Mouse (Mus musculus) embryonic facial prominence, embryonic 15.5 days (tissue): ENCODE data around the gene Trip4. TPM values are rescaled to one million over a fixed set of nuclear protein-coding genes. Genes with fewer than 3 reads are reported as not detected.

Source experiments
- ATAC-seq: fragments of 200-750 bp; cut with Nextera tagmentation; 2 replicates; pipeline ENCODE4 v1.8.0; 2017; ENCODE audit warnings: low read depth, moderate TSS enrichment; ENCODE audit not compliant: insufficient number of reproducible peaks, low FRiP score, low TSS enrichment
- H3K27ac ChIP-seq: fragments of 300-500 bp; sonication (generic); replicated peaks from 2 replicates; pipeline ENCODE4 v1.5.1; 2015; ENCODE audit warnings: mild to moderate bottlenecking, inconsistent platforms
- H3K27me3 ChIP-seq: fragments of 300-500 bp; sonication (generic); 2 replicates; pipeline ENCODE4 v1.6.1; 2015; ENCODE audit warnings: inconsistent platforms
- H3K36me3 ChIP-seq: fragments of 300-500 bp; sonication (generic); 2 replicates; pipeline ENCODE4 v1.6.1; 2015; ENCODE audit warnings: mild to moderate bottlenecking, inconsistent platforms
- H3K4me1 ChIP-seq: fragments of 300-500 bp; sonication (generic); 2 replicates; pipeline ENCODE4 v1.6.1; 2015; ENCODE audit warnings: inconsistent platforms
- H3K4me2 ChIP-seq: fragments of 300-500 bp; sonication (generic); replicated peaks from 2 replicates; pipeline ENCODE4 v1.6.1; 2015; ENCODE audit warnings: mild to moderate bottlenecking, inconsistent platforms
- H3K4me3 ChIP-seq: fragments of 300-500 bp; sonication (generic); replicated peaks from 2 replicates; pipeline ENCODE4 v1.5.1; 2015; ENCODE audit warnings: mild to moderate bottlenecking, inconsistent platforms
- H3K9ac ChIP-seq: fragments of 300-500 bp; sonication (generic); 2 replicates; pipeline ENCODE4 v1.6.1; 2015; ENCODE audit warnings: inconsistent platforms
- H3K9me3 ChIP-seq: fragments of 300-500 bp; sonication (generic); replicated peaks from 2 replicates; pipeline ENCODE4 v1.6.1; 2016; ENCODE audit warnings: inconsistent platforms
- whole genome bisulfite sequencing: fragments of 180-500 bp; shearing (Covaris S2); methylation state at CpG from one replicate; pipeline ENCODE4 v1.1.7; 2015; 5-methylcytosine and 5-hydroxymethylcytosine counted together
- polyA plus RNA-seq: library from polyadenylated mRNA; unstranded; fragments of >200 nt; fragmentation: Nextera tagmentation; extraction: Ambion mirVana; gene quantifications from 2 replicates; pipeline ENCODE4 v1.2.1, GENCODE M21; 2015

Trip4 gene
- polyA plus RNA-seq, result 31.8 and 38.1 TPM in 2 replicates

DNA sequence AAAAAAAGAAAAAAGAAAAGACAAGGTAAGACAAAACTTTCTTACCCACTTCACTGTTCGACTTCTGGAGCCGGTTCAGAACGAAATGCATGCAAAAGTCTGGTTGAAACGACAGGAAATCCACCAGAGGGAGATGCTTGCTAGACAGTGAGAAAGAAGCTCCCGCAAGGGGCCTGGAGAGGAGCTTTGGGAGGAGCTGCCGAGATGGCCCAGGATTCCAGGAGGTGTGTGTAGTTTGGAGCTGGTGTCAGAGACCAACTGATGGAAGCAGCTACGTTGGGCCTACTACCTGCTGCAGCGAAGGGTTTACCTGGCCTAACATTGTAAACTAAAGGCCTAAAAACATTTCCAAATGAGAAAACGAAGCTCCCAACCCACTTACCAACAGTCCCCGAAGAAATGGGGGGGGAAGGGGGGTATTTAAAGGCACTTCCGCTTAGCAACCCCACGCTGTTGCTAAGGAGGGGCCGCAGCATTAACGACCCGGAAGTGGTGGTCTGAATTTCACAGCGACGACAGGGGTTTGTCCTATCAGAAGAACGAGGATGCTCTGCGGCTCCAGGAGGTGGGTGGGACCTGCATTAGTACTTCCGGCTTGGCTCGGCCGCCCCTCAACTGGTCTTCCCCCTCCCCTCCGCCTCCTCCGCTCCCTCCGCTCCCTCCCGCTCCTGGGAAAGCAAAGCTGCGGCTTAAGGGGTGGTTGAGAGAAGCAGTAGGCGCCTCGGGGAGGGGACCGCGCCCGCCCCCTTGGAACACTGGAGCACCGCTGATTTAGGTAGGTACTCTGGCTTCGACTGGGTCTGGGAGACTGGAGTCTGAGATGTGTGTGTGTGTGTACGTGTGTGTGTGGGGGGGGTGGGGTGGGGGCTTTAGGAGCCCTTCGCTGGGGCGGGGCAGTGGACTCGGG is at the start of gene Trip4, which contains the start of gene Csnk1g1:
Gene Trip4, minus strand, starts transcription at position 401 of the 907 bp plus-strand sequence.
Gene Csnk1g1, plus strand, starts transcription at position 531 of the 907 bp plus-strand sequence.
- peak; percentile 97 for ATAC-seq
- peak within 1 kb of the TSS; percentile 71 for H3K4me2 ChIP-seq
- H3K4me1 ChIP-seq, result peaks cover 10% of the 10 kb centered on the region; the same call in 1 of the 2 replicates
- H3K27ac ChIP-seq, result peak within 1 kb of the TSS; percentile 96
- peak within 1 kb of the TSS; percentile 74 for H3K9ac ChIP-seq
- no peaks in the 10 kb centered on the region for H3K9me3 ChIP-seq
- peaks cover 5% of the 10 kb centered on the region; the same call in 1 of the 2 replicates for H3K36me3 ChIP-seq
- H3K4me3 ChIP-seq, result peak within 1 kb of the TSS; percentile 83
- WGBS, result under 1% methylated on average over 38 of the region's 38 CpGs
- H3K27me3 ChIP-seq, result no peaks in the 10 kb centered on the region

DNA sequence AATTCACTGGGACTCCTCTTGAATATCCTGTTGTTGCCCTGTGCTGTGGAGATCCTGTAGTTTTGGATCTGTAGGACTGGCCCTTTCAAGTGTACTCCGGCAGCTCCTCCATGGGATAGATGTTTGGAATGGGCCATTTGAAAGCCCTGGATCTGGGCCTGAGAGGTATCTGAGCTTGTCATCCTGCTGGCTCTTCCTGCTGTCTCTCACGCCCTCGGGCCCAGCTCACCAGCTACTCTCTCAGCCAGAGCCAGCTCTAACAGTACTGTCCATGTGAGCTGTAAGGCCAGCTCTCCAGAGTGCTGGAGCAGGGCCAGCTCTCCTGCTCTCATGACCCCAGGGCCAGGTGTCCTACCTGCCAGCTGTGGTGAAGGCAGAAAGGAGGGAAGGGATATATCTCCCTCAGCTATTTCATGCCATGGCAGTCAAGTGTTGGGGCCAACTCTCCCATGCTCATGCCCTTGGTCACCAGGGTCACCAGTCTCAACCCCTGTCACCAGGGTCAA is 42.5 kb upstream of the Trip4 start:
- H3K4me1 ChIP-seq, result no peaks in the 10 kb centered on the region
- H3K4me3 ChIP-seq, result no peak overlapping the region
- H3K27me3 ChIP-seq, result no peaks in the 10 kb centered on the region
- H3K36me3 ChIP-seq, result peaks cover 13% of the 10 kb centered on the region; the same call in 1 of the 2 replicates
- no peak overlapping the region for H3K9ac ChIP-seq
- H3K4me2 ChIP-seq, result no peak overlapping the region
- H3K9me3 ChIP-seq, result no peaks in the 10 kb centered on the region
- 84% methylated on average over 3 of the region's 3 CpGs for WGBS
- no peak overlapping the region for H3K27ac ChIP-seq
- no peak for ATAC-seq

DNA sequence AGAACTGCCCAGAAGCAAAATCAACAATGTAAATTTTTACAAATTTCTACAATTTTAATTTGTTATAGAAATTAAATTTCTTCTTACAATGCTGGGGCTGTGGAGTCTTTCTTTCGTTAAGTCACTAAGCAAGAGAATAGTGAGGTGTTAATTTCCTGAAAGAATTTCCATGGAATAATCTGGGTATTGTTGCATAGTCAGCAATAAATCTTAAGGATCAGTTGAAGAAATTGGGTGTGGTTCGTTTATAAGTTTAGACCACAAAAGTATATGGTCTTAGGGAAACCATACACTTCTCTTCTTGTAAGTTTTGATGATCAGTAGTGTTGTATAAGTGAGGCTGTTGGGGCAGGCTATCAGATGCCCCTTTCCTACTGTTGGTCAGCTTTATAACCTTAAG is 29.0 kb upstream of the Trip4 start:
- Histone ChIP-seq H3K27me3 (no peaks in the 10 kb centered on the region), H3K9ac (no peak overlapping the region), H3K36me3 (no peaks in the 10 kb centered on the region), H3K4me1 (no peaks in the 10 kb centered on the region), H3K4me2 (no peak overlapping the region), H3K4me3 (no peak overlapping the region), H3K9me3 (no peaks in the 10 kb centered on the region), H3K27ac (no peak overlapping the region)
- ATAC-seq, result no peak
- 88% methylated on average over 2 of the region's 2 CpGs for WGBS

DNA sequence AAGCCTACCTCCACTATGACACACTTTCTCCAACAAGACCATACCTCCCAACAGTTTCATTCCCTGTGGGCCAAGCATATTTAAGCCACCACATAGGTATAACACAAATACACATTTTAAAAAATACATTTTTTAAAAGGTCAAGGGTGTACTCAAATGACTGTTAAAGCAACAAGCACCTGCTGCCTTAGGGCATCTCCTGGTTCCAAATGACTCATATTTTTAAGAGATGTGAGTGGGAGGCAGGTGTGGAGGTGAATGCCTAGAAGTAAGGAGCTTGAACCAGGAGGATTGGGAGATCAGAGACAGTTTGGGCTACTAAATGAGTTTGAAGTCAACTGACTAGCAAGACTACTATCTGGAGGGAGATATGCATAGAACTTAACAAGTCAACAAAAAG is 21.2 kb upstream of the Trip4 start:
- no peaks in the 10 kb centered on the region; the same call in 1 of the 2 replicates for H3K4me1 ChIP-seq
- no peaks in the 10 kb centered on the region for H3K27me3 ChIP-seq
- H3K27ac ChIP-seq, result no peak overlapping the region
- H3K4me2 ChIP-seq, result no peak overlapping the region
- ATAC-seq, result no peak
- no peaks in the 10 kb centered on the region for H3K36me3 ChIP-seq
- no peaks in the 10 kb centered on the region for H3K9me3 ChIP-seq
- H3K9ac ChIP-seq, result no peak overlapping the region
- H3K4me3 ChIP-seq, result no peak overlapping the region

DNA sequence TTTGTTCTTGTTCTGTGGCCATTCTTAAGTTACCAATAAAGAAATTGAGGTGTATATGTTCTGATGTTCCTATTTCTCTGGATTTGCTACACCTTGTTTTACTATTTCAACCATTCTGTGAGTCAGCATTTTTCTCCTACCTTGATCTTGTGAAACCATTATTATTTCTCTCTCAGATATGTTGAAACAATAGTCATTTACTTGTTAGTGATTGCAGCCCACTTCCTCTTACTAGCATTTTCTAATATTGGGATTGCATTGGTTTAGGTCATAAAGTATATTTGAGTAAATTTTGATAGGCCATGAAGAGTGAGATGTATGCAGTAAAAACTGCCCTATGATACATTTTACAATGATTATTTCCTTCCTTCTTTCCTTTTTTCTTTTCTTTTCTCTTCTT is 19.9 kb upstream of the Trip4 start:
- H3K9me3 ChIP-seq, result no peaks in the 10 kb centered on the region
- no peak overlapping the region for H3K4me2 ChIP-seq
- no peak for ATAC-seq
- H3K4me1 ChIP-seq, result no peaks in the 10 kb centered on the region; the same call in 1 of the 2 replicates
- H3K27me3 ChIP-seq, result no peaks in the 10 kb centered on the region
- H3K4me3 ChIP-seq, result no peak overlapping the region
- no peak overlapping the region for H3K27ac ChIP-seq
- no peak overlapping the region for H3K9ac ChIP-seq
- no peaks in the 10 kb centered on the region for H3K36me3 ChIP-seq

DNA sequence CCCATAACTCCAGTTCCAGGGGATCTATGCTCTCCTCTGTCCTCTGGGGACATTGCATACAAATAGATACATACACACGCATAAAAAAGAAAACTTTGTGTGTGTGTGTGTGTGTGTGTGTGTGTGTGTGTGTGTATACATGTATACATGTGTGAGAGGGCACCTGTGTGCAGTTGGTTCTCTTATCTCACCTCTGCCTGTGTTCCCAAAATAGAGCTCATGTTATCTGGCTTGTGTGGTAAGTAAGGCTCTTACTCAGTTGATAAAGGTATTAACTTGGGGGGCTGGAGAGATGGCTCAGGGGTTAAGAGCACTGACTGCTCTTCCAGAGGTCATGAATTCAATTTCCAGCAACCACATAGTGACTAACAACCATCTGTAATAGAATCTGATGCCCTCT is 8.4 kb upstream of the Trip4 start:
- no peaks in the 10 kb centered on the region for H3K36me3 ChIP-seq
- no peak for ATAC-seq
- H3K9me3 ChIP-seq, result no peaks in the 10 kb centered on the region
- no peaks in the 10 kb centered on the region for H3K27me3 ChIP-seq
- no peak overlapping the region for H3K9ac ChIP-seq
- WGBS, result 96% methylated on average over 1 of the region's 1 CpGs
- H3K4me1 ChIP-seq, result no peaks in the 10 kb centered on the region
- H3K4me2 ChIP-seq, result no peak overlapping the region
- H3K27ac ChIP-seq, result no peak overlapping the region
- no peak overlapping the region for H3K4me3 ChIP-seq

DNA sequence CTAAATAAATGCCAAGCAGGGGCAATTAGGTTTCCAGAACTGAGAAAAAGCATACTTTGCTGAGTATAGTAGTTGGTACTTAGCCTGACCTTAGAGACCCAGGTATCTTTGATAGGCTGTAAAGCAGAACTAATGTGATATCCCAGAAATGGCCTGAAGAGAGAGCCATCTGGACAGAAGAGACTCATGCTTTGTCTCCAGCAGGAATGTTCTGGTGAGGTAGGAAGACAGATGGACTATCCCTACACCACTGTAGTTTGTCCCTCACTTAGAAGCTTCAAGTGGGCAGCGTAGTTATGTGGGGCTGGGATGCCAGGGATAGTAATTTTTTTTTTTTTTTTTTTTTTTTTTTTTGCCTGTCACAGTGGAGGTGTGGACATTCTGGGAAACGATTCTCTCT is 5.4 kb upstream of the Trip4 start:
- WGBS, result 81% methylated on average over 2 of the region's 2 CpGs
- Histone ChIP-seq H3K9me3 (no peaks in the 10 kb centered on the region), H3K36me3 (no peaks in the 10 kb centered on the region), H3K4me2 (no peak overlapping the region), H3K27me3 (no peaks in the 10 kb centered on the region), H3K27ac (no peak overlapping the region), H3K4me3 (no peak overlapping the region), H3K9ac (no peak overlapping the region), H3K4me1 (peaks cover 4% of the 10 kb centered on the region; the same call in 1 of the 2 replicates)
- ATAC-seq, result no peak

DNA sequence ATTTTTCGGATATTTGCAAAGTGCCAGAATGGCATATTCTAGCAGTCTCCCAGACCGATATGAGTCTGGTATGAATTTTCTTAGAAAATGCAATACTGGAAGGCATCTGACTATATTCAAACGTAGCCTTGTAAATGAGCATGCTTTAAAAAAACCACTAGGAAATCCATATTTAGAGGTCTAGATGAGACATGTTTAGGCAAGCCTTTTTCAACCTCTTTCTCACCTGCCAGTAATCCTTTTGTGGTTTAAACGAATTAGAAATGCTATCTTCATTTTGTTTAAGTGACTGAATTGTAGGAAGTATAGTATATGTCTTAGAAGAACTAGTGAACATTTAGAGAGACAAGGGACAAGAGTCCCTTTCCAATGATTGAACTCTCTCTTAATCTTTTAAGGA is 1.2 kb upstream of the Trip4 start:
- peak overlapping the region; percentile 83 for H3K4me3 ChIP-seq
- peaks cover 10% of the 10 kb centered on the region; the same call in 1 of the 2 replicates for H3K4me1 ChIP-seq
- no peak for ATAC-seq
- peak overlapping the region; percentile 96 for H3K27ac ChIP-seq
- H3K27me3 ChIP-seq, result no peaks in the 10 kb centered on the region
- WGBS, result 3% methylated on average over 4 of the region's 4 CpGs
- H3K9ac ChIP-seq, result peak overlapping the region; percentile 74
- no peaks in the 10 kb centered on the region for H3K36me3 ChIP-seq
- peak overlapping the region; percentile 71 for H3K4me2 ChIP-seq
- no peaks in the 10 kb centered on the region for H3K9me3 ChIP-seq

DNA sequence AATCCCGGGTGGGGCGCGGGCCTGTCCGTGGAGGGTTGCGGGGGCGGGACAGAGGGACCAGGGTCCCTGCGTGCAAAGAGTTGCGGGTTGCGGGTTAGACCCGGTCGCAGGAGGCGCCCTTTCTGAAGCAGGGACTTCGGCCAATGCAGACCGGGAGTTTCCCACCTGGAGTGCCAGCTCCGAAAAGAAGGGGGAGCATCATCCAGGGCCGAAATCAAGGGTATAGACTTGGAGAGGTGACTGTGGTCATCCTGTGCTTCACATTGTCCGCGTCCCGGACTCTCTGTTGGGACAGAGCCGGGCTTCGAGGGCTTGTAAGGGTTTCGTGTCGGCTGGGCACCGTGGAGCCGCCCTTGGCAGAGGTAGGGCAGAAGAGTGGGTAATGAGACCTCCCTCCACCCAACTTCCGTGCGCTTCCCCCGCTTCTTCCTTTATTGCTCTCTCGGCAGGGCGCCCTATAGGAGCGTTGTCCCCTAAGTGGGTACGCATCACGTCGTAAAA is 757 bp upstream of the Trip4 start:
- Histone ChIP-seq H3K36me3 (peaks cover under 1% of the 10 kb centered on the region; the same call in 1 of the 2 replicates), H3K9me3 (no peaks in the 10 kb centered on the region), H3K4me2 (peak overlapping the region; percentile 71), H3K9ac (peak overlapping the region; percentile 74), H3K27me3 (no peaks in the 10 kb centered on the region), H3K27ac (peak overlapping the region; percentile 96), H3K4me3 (peak overlapping the region; percentile 83), H3K4me1 (peaks cover 10% of the 10 kb centered on the region; the same call in 1 of the 2 replicates)
- under 1% methylated on average over 34 of the region's 34 CpGs for WGBS
- no peak for ATAC-seq

DNA sequence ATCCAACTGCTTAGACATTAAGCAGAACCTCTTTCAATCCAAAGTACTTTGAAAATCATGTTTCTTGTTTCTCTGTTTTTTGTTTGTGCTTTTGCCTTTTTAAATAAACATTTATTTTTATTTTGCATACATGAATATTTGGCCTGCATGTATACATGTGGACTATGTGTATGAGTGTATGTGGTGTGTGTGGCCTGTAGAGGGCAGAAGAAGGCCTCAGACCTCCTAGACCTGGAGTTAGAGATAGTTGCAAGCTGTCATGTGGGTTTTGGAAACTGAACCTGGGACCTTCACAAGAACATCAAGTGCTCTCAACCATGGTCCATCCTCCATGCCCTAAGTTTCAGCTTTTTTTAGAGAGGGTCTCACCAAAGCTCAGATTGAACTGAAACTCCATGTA is 5.2 kb downstream of the Trip4 start:
- H3K36me3 ChIP-seq, result peaks cover 21% of the 10 kb centered on the region
- no peaks in the 10 kb centered on the region for H3K27me3 ChIP-seq
- H3K27ac ChIP-seq, result no peak overlapping the region
- H3K9ac ChIP-seq, result no peak overlapping the region
- ATAC-seq, result no peak
- H3K9me3 ChIP-seq, result no peaks in the 10 kb centered on the region
- H3K4me1 ChIP-seq, result 0 out of 2 replicates have a peak, but pooled peaks cover 6% of the 10 kb centered on the region
- H3K4me3 ChIP-seq, result no peak overlapping the region
- H3K4me2 ChIP-seq, result no peak overlapping the region

DNA sequence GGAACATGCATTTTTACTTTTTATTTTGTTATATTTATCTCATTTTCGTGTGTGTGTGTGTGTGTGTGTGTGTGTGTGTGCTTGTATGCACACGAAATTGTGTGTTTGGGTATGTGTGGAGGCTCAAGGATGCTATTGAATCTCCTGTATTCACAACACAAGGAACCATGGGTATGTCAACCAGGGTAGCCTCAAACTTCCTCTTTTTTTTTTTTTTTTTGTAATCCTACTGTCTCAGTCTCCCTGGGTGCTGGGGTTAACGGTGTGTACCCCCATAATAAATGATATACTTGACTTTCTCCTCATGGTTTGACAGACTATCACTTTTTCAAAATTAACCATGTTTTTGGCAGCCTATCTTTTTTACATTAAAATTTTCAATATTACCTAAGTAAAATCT is 5.7 kb downstream of the Trip4 start:
- Histone ChIP-seq H3K4me3 (no peak overlapping the region), H3K27me3 (no peaks in the 10 kb centered on the region), H3K9ac (no peak overlapping the region), H3K4me2 (no peak overlapping the region), H3K27ac (no peak overlapping the region), H3K36me3 (peaks cover 21% of the 10 kb centered on the region), H3K9me3 (no peaks in the 10 kb centered on the region), H3K4me1 (0 out of 2 replicates have a peak, but pooled peaks cover 4% of the 10 kb centered on the region)
- no peak for ATAC-seq
- 92% methylated on average over 3 of the region's 3 CpGs for WGBS
